Mouse (Mus musculus) CH12.LX (cell line): ENCODE results near the gene Grin1. TPM values are rescaled to one million over a fixed set of nuclear protein-coding genes. Genes with fewer than 3 reads are reported as not detected.

ENCODE experiments used
- DNase-seq: peaks from one replicate; pipeline ENCODE4 v3.0.0-alpha.2; 2013; ENCODE audit errors: extremely low read depth
- H3K27ac ChIP-seq: 2 replicates; pipeline ENCODE4 v1.5.1; 2012; ENCODE audit warnings: low read depth, mild to moderate bottlenecking, control low read depth, moderate library complexity; ENCODE audit not compliant: insufficient read depth
- H3K27me3 ChIP-seq: replicated peaks from 2 replicates; pipeline ENCODE3; 2012; ENCODE audit warnings: inconsistent platforms
- H3K36me3 ChIP-seq, 2 experiments: replicated peaks in 1 of 2; 2 replicates each; pipeline versions ENCODE3 to v1.6.1; 2012; ENCODE audit warnings: inconsistent platforms in 1 of 2, low read length in 1 of 2, mild to moderate bottlenecking in 1 of 2, mixed read lengths in 1 of 2, moderate library complexity in 1 of 2; ENCODE audit not compliant: control insufficient read depth in 1 of 2, insufficient read depth in 1 of 2
- H3K4me1 ChIP-seq, 2 experiments: 2 replicates each; pipeline ENCODE4 v1.6.1; 2012; ENCODE audit warnings: inconsistent platforms in 1 of 2, moderate library complexity in 1 of 2; ENCODE audit not compliant: insufficient read depth in 2 of 2, control insufficient read depth in 1 of 2
- H3K4me2 ChIP-seq: 2 replicates; pipeline ENCODE4 v1.6.1; 2012; ENCODE audit warnings: low read depth, mild to moderate bottlenecking, control low read depth; ENCODE audit not compliant: poor library complexity, insufficient read depth, severe bottlenecking
- H3K4me3 ChIP-seq, 3 experiments: fragments of 150-350 bp in 1 of 3; sonication (generic) in 1 of 3; replicated peaks in 1 of 3; 2 replicates each; pipeline versions ENCODE3 to v1.5.1; 2011 to 2012; ENCODE audit warnings: low read depth in 2 of 3, low read length in 2 of 3, mild to moderate bottlenecking in 2 of 3, moderate library complexity in 2 of 3, control low read depth in 1 of 3, improper control_type of control experiment in 1 of 3, inconsistent platforms in 1 of 3, mixed read lengths in 1 of 3; ENCODE audit not compliant: poor library complexity in 1 of 3
- H3K79me2 ChIP-seq: replicated peaks from 2 replicates; pipeline ENCODE4 v1.6.1; 2012; ENCODE audit warnings: mild to moderate bottlenecking, moderate library complexity; ENCODE audit not compliant: control insufficient read depth, poor library complexity, insufficient read depth, severe bottlenecking; ENCODE audit errors: extremely low read depth
- H3K9ac ChIP-seq: 2 replicates; pipeline ENCODE4 v1.6.1; 2012; ENCODE audit warnings: low read depth, mild to moderate bottlenecking, control low read depth, moderate library complexity; ENCODE audit not compliant: insufficient read depth
- H3K9me3 ChIP-seq: replicated peaks from 2 replicates; pipeline ENCODE3; 2012; ENCODE audit warnings: low read length, inconsistent platforms, mixed read lengths
- BHLHE40 ChIP-seq: IDR thresholded peaks from 2 replicates; pipeline ENCODE4 v1.6.1; 2011; ENCODE audit warnings: mild to moderate bottlenecking, low read depth, low read length, improper control_type of control experiment
- CHD1 ChIP-seq: IDR thresholded peaks from 2 replicates; pipeline ENCODE4 v1.6.1; 2012; ENCODE audit warnings: low read depth, low read length, improper control_type of control experiment, inconsistent platforms
- ELF1 ChIP-seq: IDR thresholded peaks from 2 replicates; pipeline ENCODE4 v1.6.1; 2014; ENCODE audit warnings: low read depth, mild to moderate bottlenecking, inconsistent platforms, low read length, improper control_type of control experiment
- EP300 ChIP-seq: IDR thresholded peaks from 2 replicates; pipeline ENCODE4 v1.6.1; 2011; ENCODE audit warnings: low read length, improper control_type of control experiment
- GABPA ChIP-seq: IDR thresholded peaks from 2 replicates; pipeline ENCODE4 v1.6.1; 2012; ENCODE audit warnings: low read depth, low read length, improper control_type of control experiment, inconsistent platforms; ENCODE audit not compliant: insufficient replicate concordance
- HCFC1 ChIP-seq: IDR thresholded peaks from 2 replicates; pipeline ENCODE4 v1.6.1; 2012; ENCODE audit warnings: low read depth, mild to moderate bottlenecking, inconsistent platforms, low read length, improper control_type of control experiment
- IRF4 ChIP-seq: IDR thresholded peaks from 2 replicates; pipeline ENCODE4 v1.6.1; 2014; ENCODE audit warnings: low read depth, mild to moderate bottlenecking, inconsistent platforms, low read length, improper control_type of control experiment
- JUND ChIP-seq: conservative IDR thresholded peaks from 2 replicates; pipeline ENCODE4 v1.6.1; 2011; ENCODE audit warnings: low read depth, low read length, improper control_type of control experiment
- KAT2A ChIP-seq: IDR thresholded peaks from 2 replicates; pipeline ENCODE4 v1.6.1; 2012; ENCODE audit warnings: low read length, improper control_type of control experiment, inconsistent platforms; ENCODE audit not compliant: insufficient replicate concordance
- MAFK ChIP-seq: IDR thresholded peaks from 2 replicates; pipeline ENCODE4 v1.6.1; 2011; ENCODE audit warnings: low read length, improper control_type of control experiment; ENCODE audit not compliant: insufficient replicate concordance
- MAX ChIP-seq: IDR thresholded peaks from 2 replicates; pipeline ENCODE4 v1.6.1; 2011; ENCODE audit warnings: low read length, improper control_type of control experiment
- MEF2A ChIP-seq: IDR thresholded peaks from 2 replicates; pipeline ENCODE4 v1.6.1; 2014; ENCODE audit warnings: low read depth, mild to moderate bottlenecking, inconsistent platforms, low read length, improper control_type of control experiment, borderline replicate concordance
- NELFE ChIP-seq: IDR thresholded peaks from 2 replicates; pipeline ENCODE4 v1.6.1; 2011; ENCODE audit warnings: low read depth, low read length, improper control_type of control experiment
- NRF1 ChIP-seq: IDR thresholded peaks from 2 replicates; pipeline ENCODE4 v1.6.1; 2014; ENCODE audit warnings: low read depth, mild to moderate bottlenecking, inconsistent platforms, low read length, improper control_type of control experiment, moderate library complexity
- PAX5 ChIP-seq: IDR thresholded peaks from 2 replicates; pipeline ENCODE4 v1.6.1; 2012; ENCODE audit warnings: low read length, inconsistent platforms, mixed read lengths
- POLR2A ChIP-seq: IDR thresholded peaks from 2 replicates; pipeline ENCODE4 v1.6.1; 2011; ENCODE audit warnings: low read depth, mild to moderate bottlenecking, improper control_type of control experiment, low read length
- RAD21 ChIP-seq: IDR thresholded peaks from 2 replicates; pipeline ENCODE4 v1.6.1; 2011; ENCODE audit warnings: low read depth, mild to moderate bottlenecking, low read length, improper control_type of control experiment, moderate library complexity
- RCOR1 ChIP-seq: conservative IDR thresholded peaks from 2 replicates; pipeline ENCODE4 v1.6.1; 2012; ENCODE audit warnings: low read depth, mild to moderate bottlenecking, inconsistent platforms, low read length, improper control_type of control experiment
- SIN3A ChIP-seq: IDR thresholded peaks from 2 replicates; pipeline ENCODE4 v1.6.1; 2012; ENCODE audit warnings: low read length, improper control_type of control experiment, inconsistent platforms
- SMC3 ChIP-seq: IDR thresholded peaks from 2 replicates; pipeline ENCODE4 v1.6.1; 2011; ENCODE audit warnings: low read depth, low read length, improper control_type of control experiment
- TCF12 ChIP-seq: IDR thresholded peaks from 2 replicates; pipeline ENCODE4 v1.6.1; 2014; ENCODE audit warnings: low read depth, mild to moderate bottlenecking, inconsistent platforms, low read length, improper control_type of control experiment
- UBTF ChIP-seq: IDR thresholded peaks from 2 replicates; pipeline ENCODE4 v1.6.1; 2012; ENCODE audit warnings: low read depth, mild to moderate bottlenecking, inconsistent platforms, low read length, improper control_type of control experiment, moderate library complexity
- USF2 ChIP-seq: conservative IDR thresholded peaks from 2 replicates; pipeline ENCODE4 v1.6.1; 2011; ENCODE audit warnings: low read depth, low read length, improper control_type of control experiment
- ZMIZ1 ChIP-seq: IDR thresholded peaks from 2 replicates; pipeline ENCODE4 v1.6.1; 2012; ENCODE audit warnings: low read depth, mild to moderate bottlenecking, inconsistent platforms, low read length, improper control_type of control experiment
- ZNF384 ChIP-seq: IDR thresholded peaks from 2 replicates; pipeline ENCODE4 v1.6.1; 2012; ENCODE audit warnings: low read depth, low read length, improper control_type of control experiment, inconsistent platforms
- dilution Hi-C: fragments of 300-500 bp; cut with MboI; formaldehyde crosslinking; loops from 2 replicates; pipeline ENCODE4 v1.14.3; 2020; ENCODE audit warnings: low sequenced_read_pairs; ENCODE audit not compliant: extremely low pct_unique_long_range_greater_than_20kb, extremely low pct_ligation_motif_present
- in situ Hi-C: fragments of 300-500 bp; cut with MboI; formaldehyde crosslinking; loops from 3 replicates; pipeline ENCODE4 v1.14.3; 2019; ENCODE audit warnings: low sequenced_read_pairs, low pct_ligation_motif_present, low pct_unique_long_range_greater_than_20kb, mixed read lengths
- polyA plus RNA-seq: library from polyadenylated mRNA; unstranded; fragments of >175 nt; gene quantifications from 2 replicates; pipeline ENCODE4 v1.2.1, GENCODE M21; 2012; ENCODE audit warnings: low read depth; ENCODE audit not compliant: insufficient read length
- total RNA-seq, 2 experiments: library from RNA; depleted of rRNA; stranded (reverse); fragments of 300-350 nt in 1 of 2; fragments of >200 nt in 1 of 2; gene quantifications; 2 replicates each; pipeline ENCODE4 v1.2.3; 2012 to 2014

Gene Grin1
- total and polyA plus RNA-seq, 3 experiments: 0.06 to 0.36 (median 0.17) TPM

GRCm38 (mm10) chr2:25305587-25306359 lies 13.2 kb downstream of the Grin1 start:
- H3K4me2 ChIP-seq: no peak overlapping the region
- DNase-seq: no peak
- dilution Hi-C loops: no loop called here
- TF ChIP-seq GABPA (no peak), NELFE (no peak), IRF4 (no peak), UBTF (no peak), KAT2A (no peak), MAX (no peak), RAD21 (no peak), POLR2A (no peak), MAFK (no peak), BHLHE40 (no peak), JUND (no peak), SIN3A (no peak), MEF2A (no peak), EP300 (no peak), ELF1 (no peak)
- peaks cover 87% of the 10 kb centered on the region for H3K27me3 ChIP-seq
- H3K79me2 ChIP-seq: no peaks in the 10 kb centered on the region
- in situ Hi-C loops: no loop called here
- H3K9me3 ChIP-seq: no peaks in the 10 kb centered on the region
- H3K4me1 ChIP-seq: peaks cover 8 to 9% of the 10 kb centered on the region in 2 experiments
- H3K4me3 ChIP-seq: no peak overlapping the region
- H3K9ac ChIP-seq: no peak overlapping the region
- H3K36me3 ChIP-seq: no peaks in the 10 kb centered on the region
- no peak overlapping the region for H3K27ac ChIP-seq

GRCm38 (mm10) chr2:25304657-25305541 lies 14.1 kb downstream of the Grin1 start:
- H3K27me3 ChIP-seq: peaks cover 79% of the 10 kb centered on the region
- in situ Hi-C loops (no loop called here), dilution Hi-C loops (no loop called here)
- no peak overlapping the region for H3K27ac ChIP-seq
- H3K36me3 ChIP-seq: no peaks in the 10 kb centered on the region
- H3K4me3 ChIP-seq: peak overlapping the region; percentile 13 to 50 (median 18)
- peak; percentile 43 for DNase-seq
- TF ChIP-seq RCOR1 (no peak), MAFK (no peak), NRF1 (no peak), MEF2A (no peak), TCF12 (no peak), USF2 (no peak), HCFC1 (no peak), PAX5 (no peak), NELFE (no peak), SMC3 (no peak), CHD1 (no peak), ZNF384 (no peak), ZMIZ1 (no peak), EP300 (no peak)
- H3K79me2 ChIP-seq: no peaks in the 10 kb centered on the region
- no peaks in the 10 kb centered on the region for H3K9me3 ChIP-seq
- H3K9ac ChIP-seq: no peak overlapping the region
- peaks cover 8 to 9% of the 10 kb centered on the region in 2 experiments for H3K4me1 ChIP-seq
- peak overlapping the region; percentile 46; the same call in 1 of the 2 replicates for H3K4me2 ChIP-seq
